Mouse (Mus musculus) neural tube, embryonic 15.5 days (tissue): ENCODE data around the gene Anks1b. TPM values are rescaled to one million over a fixed set of nuclear protein-coding genes. Genes with fewer than 3 reads are reported as not detected.
A peak's percentile ranks its signal among the peaks of the same experiment; 100 is the strongest.

Source experiments
- ATAC-seq: fragments of 200-750 bp; cut with Nextera tagmentation; 2 replicates; pipeline ENCODE4 v1.8.0; 2017; ENCODE audit warnings: mild to moderate bottlenecking, moderate TSS enrichment, moderate library complexity; ENCODE audit not compliant: low FRiP score
- H3K27ac ChIP-seq: fragments of 300-500 bp; sonication (generic); replicated peaks from 2 replicates; pipeline ENCODE4 v1.5.1; 2015; ENCODE audit warnings: mild to moderate bottlenecking, inconsistent platforms
- H3K27me3 ChIP-seq: fragments of 300-500 bp; sonication (generic); replicated peaks from 2 replicates; pipeline ENCODE4 v1.6.1; 2015; ENCODE audit warnings: inconsistent platforms
- H3K36me3 ChIP-seq: fragments of 300-500 bp; sonication (generic); 2 replicates; pipeline ENCODE4 v1.6.1; 2015; ENCODE audit warnings: inconsistent platforms
- H3K4me1 ChIP-seq: fragments of 300-500 bp; sonication (generic); 2 replicates; pipeline ENCODE4 v1.6.1; 2015; ENCODE audit warnings: inconsistent platforms
- H3K4me2 ChIP-seq: fragments of 300-500 bp; sonication (generic); 2 replicates; pipeline ENCODE4 v1.6.1; 2015; ENCODE audit warnings: inconsistent platforms, mild to moderate bottlenecking, moderate library complexity
- H3K4me3 ChIP-seq: fragments of 300-500 bp; sonication (generic); replicated peaks from 2 replicates; pipeline ENCODE4 v1.5.1; 2015; ENCODE audit warnings: mild to moderate bottlenecking, inconsistent platforms
- H3K9ac ChIP-seq: fragments of 300-500 bp; sonication (generic); replicated peaks from 2 replicates; pipeline ENCODE4 v1.6.1; 2015; ENCODE audit warnings: mild to moderate bottlenecking, inconsistent platforms
- H3K9me3 ChIP-seq: fragments of 300-500 bp; sonication (generic); replicated peaks from 2 replicates; pipeline ENCODE4 v1.6.1; 2016; ENCODE audit warnings: inconsistent platforms
- WGBS: fragments of 180-500 bp; shearing (Covaris S2); methylation state at CpG from one replicate; pipeline ENCODE4 v1.1.7; 2015; ENCODE audit warnings: mixed read lengths; 5-methylcytosine and 5-hydroxymethylcytosine counted together
- polyA plus RNA-seq: library from polyadenylated mRNA; unstranded; fragments of >200 nt; fragmentation: Nextera tagmentation; extraction: Ambion mirVana; gene quantifications from 2 replicates; pipeline ENCODE4 v1.2.1, GENCODE M21; 2015

The Anks1b gene
- polyA plus RNA-seq, 1 experiment from 2014 or later = 76.0 TPM

- ATAC-seq = no peak
- H3K27ac ChIP-seq = no peak overlapping the region
Observed at GRCm38 (mm10) chr10:90723941-90724341, 850.6 kb downstream of the Anks1b start.

DNA sequence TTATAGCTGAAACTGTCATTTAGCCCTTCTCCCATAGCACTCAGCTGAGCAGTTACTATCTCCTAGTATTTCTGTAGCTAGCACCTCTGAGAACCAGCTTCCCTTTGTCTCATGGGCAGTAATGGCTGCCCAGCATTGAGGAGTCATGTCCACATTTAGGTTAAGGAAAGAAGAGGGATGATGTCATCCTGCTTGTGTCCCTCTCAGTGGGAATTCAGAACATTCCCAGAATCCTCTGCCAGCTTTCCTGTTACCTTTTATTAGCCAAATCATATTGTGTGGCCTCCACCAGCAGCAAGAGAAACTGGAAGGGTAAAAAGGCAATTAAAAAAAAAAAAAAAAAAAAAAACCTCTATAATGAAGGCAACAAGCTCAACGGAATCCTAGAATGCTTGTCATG lies 851.6 kb downstream of the Anks1b start:
- no peak for ATAC-seq
- Histone ChIP-seq H3K9me3 (no peaks in the 10 kb centered on the region), H3K4me1 (peaks cover 15% of the 10 kb centered on the region), H3K4me3 (no peak overlapping the region), H3K27ac (no peak overlapping the region), H3K27me3 (peaks cover 2% of the 10 kb centered on the region; the same call in 1 of the 2 replicates), H3K36me3 (no peaks in the 10 kb centered on the region), H3K4me2 (no peak overlapping the region), H3K9ac (no peak overlapping the region)
- WGBS = 83% methylated on average over 1 of the region's 1 CpGs

More at GRCm38 (mm10) chr10:90723941-90724341, 850.6 kb downstream of the Anks1b start:
- WGBS = 67% methylated on average over 13 of the region's 13 CpGs
- Histone ChIP-seq H3K4me1 (peaks cover 9% of the 10 kb centered on the region), H3K36me3 (no peaks in the 10 kb centered on the region), H3K27me3 (peaks cover 2% of the 10 kb centered on the region; the same call in 1 of the 2 replicates), H3K4me2 (no peak overlapping the region), H3K9ac (no peak overlapping the region), H3K4me3 (no peak overlapping the region), H3K9me3 (no peaks in the 10 kb centered on the region)

- peak overlapping the region; percentile 28 for H3K9ac ChIP-seq
- 25% methylated on average over 22 of the region's 22 CpGs for WGBS
- peak overlapping the region; percentile 54 for H3K27ac ChIP-seq
- peaks cover 2% of the 10 kb centered on the region; the same call in 1 of the 2 replicates for H3K27me3 ChIP-seq
- H3K4me3 ChIP-seq = peak overlapping the region; percentile 28
- peak; percentile 73 for ATAC-seq
- no peaks in the 10 kb centered on the region for H3K36me3 ChIP-seq
- peak overlapping the region; percentile 64 for H3K4me2 ChIP-seq
- H3K4me1 ChIP-seq = peaks cover 15% of the 10 kb centered on the region
- no peaks in the 10 kb centered on the region for H3K9me3 ChIP-seq
Observed at GRCm38 (mm10) chr10:90728401-90729358, 855.4 kb downstream of the Anks1b start.

DNA sequence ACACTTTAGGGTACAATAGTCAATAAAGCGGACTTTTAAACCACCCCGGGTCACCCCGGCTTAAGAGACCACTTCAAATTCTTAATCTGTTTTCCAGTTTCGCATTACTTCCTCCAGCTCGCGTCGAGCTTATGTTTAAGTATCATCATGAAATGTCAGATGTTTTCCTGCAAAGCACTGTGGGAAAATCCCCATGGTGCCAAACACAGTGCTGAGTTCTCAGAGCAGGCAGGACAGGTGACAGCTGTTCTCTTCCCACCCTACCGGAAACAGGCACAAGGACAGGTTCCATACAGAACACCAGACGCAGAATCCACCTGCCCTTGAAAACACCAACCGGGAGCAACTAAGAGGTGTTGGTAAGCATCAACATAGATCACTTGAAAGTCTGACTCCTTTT lies 856.2 kb downstream of the Anks1b start:
- H3K4me2 ChIP-seq = peak overlapping the region; percentile 64
- H3K4me1 ChIP-seq = peaks cover 15% of the 10 kb centered on the region
- no peak for ATAC-seq
- no peak overlapping the region for H3K9ac ChIP-seq
- H3K9me3 ChIP-seq = no peaks in the 10 kb centered on the region
- no peaks in the 10 kb centered on the region for H3K36me3 ChIP-seq
- H3K4me3 ChIP-seq = no peak overlapping the region
- 51% methylated on average over 10 of the region's 10 CpGs for WGBS
- no peak overlapping the region for H3K27ac ChIP-seq
- H3K27me3 ChIP-seq = peaks cover 2% of the 10 kb centered on the region; the same call in 1 of the 2 replicates

DNA sequence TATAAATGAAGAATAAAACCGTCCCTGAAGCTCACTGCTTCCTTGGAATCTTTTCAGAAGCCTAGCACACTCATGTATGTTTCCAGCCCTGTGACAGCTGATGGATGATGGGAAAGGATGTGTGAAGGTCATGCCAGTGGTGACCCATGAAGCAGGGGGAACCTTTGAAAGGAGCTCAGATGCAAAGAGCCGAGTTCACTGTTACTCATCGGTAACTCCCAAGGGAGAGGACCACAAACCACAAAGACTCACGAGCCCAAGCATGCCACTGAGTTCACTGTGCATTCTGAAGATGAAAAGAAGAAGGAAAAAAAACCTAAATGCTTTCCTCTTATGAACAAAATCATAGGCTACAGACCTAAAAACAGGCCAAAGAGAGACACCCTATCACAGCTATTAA lies 859.5 kb downstream of the Anks1b start:
- WGBS = 57% methylated on average over 4 of the region's 4 CpGs
- Histone ChIP-seq H3K4me1 (peaks cover 14% of the 10 kb centered on the region), H3K9ac (no peak overlapping the region), H3K9me3 (no peaks in the 10 kb centered on the region), H3K4me3 (no peak overlapping the region), H3K4me2 (no peak overlapping the region), H3K27ac (no peak overlapping the region), H3K27me3 (peaks cover 2% of the 10 kb centered on the region; the same call in 1 of the 2 replicates), H3K36me3 (no peaks in the 10 kb centered on the region)
- no peak for ATAC-seq

- H3K4me1 ChIP-seq = peaks cover 7% of the 10 kb centered on the region
- H3K27ac ChIP-seq = no peak overlapping the region
- H3K4me2 ChIP-seq = no peak overlapping the region
- no peaks in the 10 kb centered on the region for H3K9me3 ChIP-seq
- ATAC-seq = no peak
- no peaks in the 10 kb centered on the region for H3K36me3 ChIP-seq
- 20% methylated on average over 5 of the region's 5 CpGs for whole genome bisulfite sequencing
- H3K9ac ChIP-seq = no peak overlapping the region
- H3K27me3 ChIP-seq = no peaks in the 10 kb centered on the region
- no peak overlapping the region for H3K4me3 ChIP-seq
Observed at GRCm38 (mm10) chr10:90733632-90734031, 860.3 kb downstream of the Anks1b start.

GRCm38 (mm10) chr10:90738475-90738874 lies 865.2 kb downstream of the Anks1b start:
- no peaks in the 10 kb centered on the region for H3K4me1 ChIP-seq
- H3K9ac ChIP-seq = no peak overlapping the region
- H3K4me3 ChIP-seq = no peak overlapping the region
- no peaks in the 10 kb centered on the region for H3K27me3 ChIP-seq
- ATAC-seq = no peak
- no peaks in the 10 kb centered on the region for H3K36me3 ChIP-seq
- no peaks in the 10 kb centered on the region for H3K9me3 ChIP-seq
- H3K27ac ChIP-seq = no peak overlapping the region
- 85% methylated on average over 2 of the region's 2 CpGs for WGBS
- H3K4me2 ChIP-seq = no peak overlapping the region

GRCm38 (mm10) chr10:90740956-90741355 lies 867.6 kb downstream of the Anks1b start:
- no peak for ATAC-seq
- WGBS = 78% methylated on average over 5 of the region's 5 CpGs

DNA sequence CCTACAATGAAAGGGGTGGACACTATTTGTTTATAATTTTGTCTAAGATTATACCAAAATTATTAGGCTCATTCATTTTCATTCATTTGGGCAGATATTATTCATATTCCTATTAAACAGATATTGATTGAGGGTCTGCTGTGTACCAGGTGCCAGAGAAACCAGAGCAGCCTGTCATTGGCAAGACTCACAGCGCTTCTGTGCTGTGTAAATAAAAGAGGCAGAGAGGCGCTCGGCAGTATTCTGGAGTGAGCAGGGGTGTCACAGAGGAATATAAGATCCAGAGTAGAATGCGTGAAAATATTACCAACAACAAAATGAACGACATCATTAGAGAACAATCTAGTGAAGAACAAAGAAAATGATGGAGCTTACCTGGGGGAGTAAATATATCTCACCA lies 878.6 kb downstream of the Anks1b start:
- whole genome bisulfite sequencing = 42% methylated on average over 5 of the region's 5 CpGs
- no peaks in the 10 kb centered on the region for H3K27me3 ChIP-seq
- no peak overlapping the region for H3K4me3 ChIP-seq
- peak overlapping the region; percentile 24; the same call in 1 of the 2 replicates for H3K27ac ChIP-seq
- no peaks in the 10 kb centered on the region for H3K9me3 ChIP-seq
- H3K4me1 ChIP-seq = peaks cover 14% of the 10 kb centered on the region
- H3K4me2 ChIP-seq = no peak overlapping the region
- no peak overlapping the region for H3K9ac ChIP-seq
- ATAC-seq = peak; percentile 73; the same call in 1 of the 2 replicates
- no peaks in the 10 kb centered on the region for H3K36me3 ChIP-seq

More at GRCm38 (mm10) chr10:90740956-90741355, 867.6 kb downstream of the Anks1b start:
- H3K9me3 ChIP-seq = no peaks in the 10 kb centered on the region
- H3K4me3 ChIP-seq = no peak overlapping the region
- no peak overlapping the region for H3K9ac ChIP-seq
- no peak overlapping the region for H3K27ac ChIP-seq
- H3K4me2 ChIP-seq = no peak overlapping the region
- no peaks in the 10 kb centered on the region for H3K4me1 ChIP-seq
- no peaks in the 10 kb centered on the region for H3K36me3 ChIP-seq
- H3K27me3 ChIP-seq = no peaks in the 10 kb centered on the region

DNA sequence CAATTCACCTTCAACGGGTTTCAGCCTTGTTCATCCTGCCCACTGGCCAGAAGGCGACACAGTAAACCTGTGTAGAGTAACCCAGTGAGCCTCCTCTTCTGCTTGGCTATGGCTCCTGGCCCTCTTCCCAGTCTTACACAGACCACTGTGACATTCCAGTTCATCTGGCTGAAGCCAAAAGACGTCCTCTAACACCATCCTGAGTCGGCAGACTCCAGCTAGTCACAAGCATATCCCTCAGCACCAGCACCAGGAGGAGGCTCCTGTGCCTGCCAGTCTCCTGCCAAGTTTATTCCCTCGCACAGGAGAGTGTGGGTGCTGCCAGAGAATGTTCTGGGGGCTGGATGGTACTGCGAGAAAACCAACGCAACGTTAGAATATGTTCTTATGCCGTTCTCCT lies 879.8 kb downstream of the Anks1b start:
- H3K4me1 ChIP-seq = peaks cover 14% of the 10 kb centered on the region
- H3K9ac ChIP-seq = no peak overlapping the region
- no peak overlapping the region for H3K4me3 ChIP-seq
- H3K9me3 ChIP-seq = no peaks in the 10 kb centered on the region
- H3K36me3 ChIP-seq = no peaks in the 10 kb centered on the region
- WGBS = 73% methylated on average over 9 of the region's 9 CpGs
- H3K27me3 ChIP-seq = no peaks in the 10 kb centered on the region
- no peak for ATAC-seq
- no peak overlapping the region for H3K27ac ChIP-seq
- no peak overlapping the region for H3K4me2 ChIP-seq

DNA sequence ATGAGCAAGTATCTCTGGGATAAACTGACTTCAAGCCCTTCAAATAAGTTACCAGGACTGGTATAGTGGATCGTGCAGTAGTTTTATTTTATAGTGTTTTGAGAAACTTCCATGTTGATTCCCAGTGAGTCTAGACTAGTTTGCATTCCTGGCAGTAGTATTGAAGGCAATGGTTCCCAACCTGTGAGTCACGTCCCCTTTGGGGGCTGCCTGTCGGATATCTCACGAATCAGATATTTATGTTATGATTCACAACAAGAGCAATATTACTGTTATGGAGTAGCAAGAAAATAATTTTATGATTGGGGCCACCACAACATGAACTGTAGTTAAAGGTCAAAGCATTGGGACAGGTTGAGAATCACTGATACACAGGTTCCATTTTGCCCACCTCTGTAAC lies 884.5 kb downstream of the Anks1b start:
- H3K9ac ChIP-seq = no peak overlapping the region
- no peaks in the 10 kb centered on the region for H3K9me3 ChIP-seq
- ATAC-seq = no peak
- no peak overlapping the region for H3K4me2 ChIP-seq
- H3K27ac ChIP-seq = no peak overlapping the region
- H3K27me3 ChIP-seq = no peaks in the 10 kb centered on the region
- peaks cover 6% of the 10 kb centered on the region; the same call in 1 of the 2 replicates for H3K4me1 ChIP-seq
- WGBS = 88% methylated on average over 4 of the region's 4 CpGs
- no peaks in the 10 kb centered on the region for H3K36me3 ChIP-seq
- H3K4me3 ChIP-seq = no peak overlapping the region

- Histone ChIP-seq H3K27ac (no peak overlapping the region), H3K9me3 (no peaks in the 10 kb centered on the region), H3K4me3 (no peak overlapping the region), H3K36me3 (no peaks in the 10 kb centered on the region), H3K4me1 (peaks cover 6% of the 10 kb centered on the region; the same call in 1 of the 2 replicates), H3K27me3 (no peaks in the 10 kb centered on the region), H3K9ac (no peak overlapping the region), H3K4me2 (no peak overlapping the region)
- 82% methylated on average over 5 of the region's 5 CpGs for WGBS
- no peak for ATAC-seq
Observed at GRCm38 (mm10) chr10:90759929-90760328, 886.6 kb downstream of the Anks1b start.
